ENCODE assay signal across 11 mouse cellular contexts in the genomic region with DNA sequence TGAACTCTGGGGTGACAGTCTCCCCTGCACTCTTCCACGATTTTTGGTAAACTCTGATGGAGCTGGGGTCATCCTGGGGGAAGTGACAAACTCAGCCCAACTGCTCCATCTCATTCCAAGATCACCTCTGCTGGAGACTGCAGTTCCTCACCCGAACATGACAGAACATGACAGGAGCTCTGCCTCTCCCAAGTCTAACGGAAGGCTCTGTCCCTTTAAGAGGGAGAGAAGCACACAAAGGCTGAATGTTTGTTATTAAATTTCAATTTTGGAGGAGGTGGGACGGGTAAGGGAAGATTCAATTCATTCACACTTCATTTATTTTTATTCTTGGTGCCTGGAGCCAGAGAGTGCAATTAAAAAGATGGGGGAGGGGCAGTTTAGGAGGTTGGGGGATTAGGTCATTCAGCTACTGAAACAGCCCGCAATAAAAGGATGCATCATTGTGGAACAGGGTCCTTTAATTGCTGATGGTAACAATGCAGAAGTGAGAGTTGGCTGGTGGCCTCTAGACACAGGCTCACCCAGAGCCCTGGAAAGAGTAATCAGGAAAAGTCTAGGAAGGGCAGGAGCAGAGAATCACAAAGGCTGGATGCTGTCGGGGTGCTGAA. TPM values are rescaled to one million over a fixed set of nuclear protein-coding genes. Genes with fewer than 3 reads are reported as not detected.
DNase-seq lines count a peak whose midpoint lies in the region; ATAC-seq and TF ChIP-seq lines count a peak whose summit lies in the region.
"Had no signal": no experiment of that assay in that cellular context is flagged by ENCODE, and none has a peak within 500 bp of the region (broad histone marks: within the 10 kb centered on the region; RNA-seq: fewer than 3 reads in every experiment).

No protein-coding gene starts in this region.

- no peak overlapping the region for H3K4me2 ChIP-seq in forebrain, postnatal 0 days (ENCODE audit: low read depth)
- H3K4me2 ChIP-seq in midbrain, embryonic 12.5 days (replicated peaks), result peak overlapping the region; percentile 14
- H3K4me2 ChIP-seq in stomach, postnatal 0 days (replicated peaks; ENCODE audit: low read depth), result no peak overlapping the region

- H3K27me3 ChIP-seq in forebrain, postnatal 0 days (ENCODE audit: insufficient read depth, low read length), result no peaks in the 10 kb centered on the region
- H3K27me3 ChIP-seq in midbrain, embryonic 12.5 days, result no peaks in the 10 kb centered on the region
- H3K27me3 ChIP-seq in stomach, postnatal 0 days (ENCODE audit: control insufficient read depth, insufficient read depth, low read length), result no peaks in the 10 kb centered on the region

- no peak overlapping the region for H3K4me3 ChIP-seq in forebrain, postnatal 0 days (ENCODE audit: low read depth, low read length)
- no peak overlapping the region for H3K4me3 ChIP-seq in midbrain, embryonic 12.5 days
- H3K4me3 ChIP-seq in stomach, postnatal 0 days (ENCODE audit: low read depth, low read length), result no peak overlapping the region
- H3K4me3 ChIP-seq: erythroblast, embryonic 14.5 days had no signal

- H3K9me3 ChIP-seq in forebrain, postnatal 0 days (ENCODE audit: low read length), result no peaks in the 10 kb centered on the region
- H3K9me3 ChIP-seq in midbrain, embryonic 12.5 days, result no peaks in the 10 kb centered on the region
- no peaks in the 10 kb centered on the region for H3K9me3 ChIP-seq in stomach, postnatal 0 days (ENCODE audit: control insufficient read depth, low read length)

- H3K4me1 ChIP-seq in forebrain, postnatal 0 days (ENCODE audit: insufficient read depth), result peaks cover 34% of the 10 kb centered on the region
- peaks cover 42% of the 10 kb centered on the region for H3K4me1 ChIP-seq in midbrain, embryonic 12.5 days
- no peaks in the 10 kb centered on the region for H3K4me1 ChIP-seq in stomach, postnatal 0 days (replicated peaks; ENCODE audit: control insufficient read depth, insufficient read depth)

- DNase-seq in A20 (ENCODE audit: low read depth, low spot score), result peak; percentile 12
- peak; percentile 82 for DNase-seq in brain, embryonic 14.5 days (ENCODE audit: low read depth)
- no peak for DNase-seq in forebrain, postnatal 0 days
- no peak for DNase-seq in stomach, postnatal 0 days (ENCODE audit: low spot score)
- no peak for DNase-seq in heart, postnatal 4 days
- no peak for DNase-seq in left cerebral cortex, adult 11 months (ENCODE audit: low spot score)
- DNase-seq: cerebellum, adult 8-10 months; layer of hippocampus, postnatal 36 days had no signal

- TF ChIP-seq CTCF in brain, embryonic 14.5 days (IDR thresholded peaks at IDR 0.05; ENCODE audit: borderline replicate concordance, extremely low read depth, insufficient read depth, insufficient read length), result no peak
- TF ChIP-seq CTCF in forebrain, postnatal 0 days (IDR thresholded peaks at IDR 0.05; ENCODE audit: low read depth), result no peak
- TF ChIP-seq CTCF in stomach, postnatal 0 days (IDR thresholded peaks at IDR 0.05; ENCODE audit: low read depth), result no peak

- ATAC-seq in forebrain, postnatal 0 days, result peak; percentile 39
- ATAC-seq in midbrain, embryonic 12.5 days (ENCODE audit: low FRiP score, low read depth), result peak; percentile 31; the same call in 1 of the 2 replicates
- no peak for ATAC-seq in stomach, postnatal 0 days (ENCODE audit: low FRiP score, low TSS enrichment)

- peak overlapping the region; percentile 29; the same call in 1 of the 2 replicates for H3K27ac ChIP-seq in forebrain, postnatal 0 days (ENCODE audit: low read depth, low read length)
- H3K27ac ChIP-seq in midbrain, embryonic 12.5 days (replicated peaks), result peak overlapping the region; percentile 40
- no peak overlapping the region for H3K27ac ChIP-seq in stomach, postnatal 0 days (replicated peaks)
- H3K27ac ChIP-seq: liver, embryonic 14.5 days had no signal

- H3K9ac ChIP-seq in forebrain, postnatal 0 days, result no peak overlapping the region
- H3K9ac ChIP-seq in midbrain, embryonic 12.5 days (replicated peaks), result no peak overlapping the region
- no peak overlapping the region for H3K9ac ChIP-seq in stomach, postnatal 0 days (ENCODE audit: low read length)
- H3K9ac ChIP-seq: liver, embryonic 14.5 days had no signal

- no peak for TF ChIP-seq EP300 in stomach, postnatal 0 days (optimal IDR thresholded peaks at IDR 0.05)

- peaks cover 5% of the 10 kb centered on the region for H3K36me3 ChIP-seq in forebrain, postnatal 0 days (ENCODE audit: insufficient read depth)
- H3K36me3 ChIP-seq in midbrain, embryonic 12.5 days, result no peaks in the 10 kb centered on the region
- no peaks in the 10 kb centered on the region for H3K36me3 ChIP-seq in stomach, postnatal 0 days (ENCODE audit: control insufficient read depth, insufficient read depth, low read length)

- WGBS in forebrain, postnatal 0 days, result 8% methylated on average over 6 of the region's 6 CpGs
- WGBS in midbrain, embryonic 12.5 days, result 16% methylated on average over 6 of the region's 6 CpGs
- 40% methylated on average over 6 of the region's 6 CpGs for WGBS in stomach, postnatal 0 days

- TF ChIP-seq POLR2A in brain, embryonic 14.5 days (IDR thresholded peaks at IDR 0.05; ENCODE audit: borderline replicate concordance, extremely low read depth, insufficient read depth, insufficient read length, poor library complexity, severe bottlenecking), result no peak

RNA-seq across cellular contexts. Expression of a gene that starts 44.8 kb away (rescaled TPM):
- polyA plus RNA-seq in brain, embryonic 14.5 days (2012; rRNA removed), result 23.8 and 29.7 TPM in 2 replicates
- 28.4 and 36.9 TPM in 2 replicates for total RNA-seq in forebrain, postnatal 0 days (2014; rRNA removed)
- 5.6 and 8.5 TPM in 2 replicates for polyA plus RNA-seq in forebrain, postnatal 0 days (2015; fragmentation: Nextera tagmentation; extraction: Ambion mirVana)
- polyA plus RNA-seq in midbrain, embryonic 12.5 days (2016; fragmentation: Nextera tagmentation; extraction: Ambion mirVana), result 16.5 and 17.2 TPM in 2 replicates
- 2.8 and 3.6 TPM in 2 replicates for polyA plus RNA-seq in stomach, postnatal 0 days (2015; fragmentation: Nextera tagmentation; extraction: Ambion mirVana)
- total RNA-seq in heart, postnatal 4 days (2021), result 10 to 100 TPM; 41.3 to 42.0 TPM

Comparison
In these comparisons a context has a peak if more than half of its experiments do, and no peak if none do; other contexts are left out.
1. DNase-seq: peak in A20 (single experiment) and brain, embryonic 14.5 days (single experiment); none in forebrain, postnatal 0 days (single experiment), stomach, postnatal 0 days (single experiment), heart, postnatal 4 days (single experiment) and left cerebral cortex, adult 11 months (single experiment).